ENCODE assay signal across 18 mouse cellular contexts in genomic region chr17:67918201-67918600, GRCm38 (mm10).
DNase-seq lines count a peak whose midpoint lies in the region; ATAC-seq lines count a peak whose summit lies in the region.
"Had no signal": no experiment of that assay in that cellular context is flagged by ENCODE, and none has a peak within 500 bp of the region (broad histone marks: within the 10 kb centered on the region; RNA-seq: fewer than 3 reads in every experiment).

No protein-coding gene starts in this region.

- no peaks in the 10 kb centered on the region for H3K4me1 ChIP-seq in forebrain, embryonic 16.5 days (replicated peaks; ENCODE audit: control insufficient read depth, insufficient read depth, low read length)
- H3K4me1 ChIP-seq: forebrain, embryonic 15.5 days; hindbrain, embryonic 12.5 days had no signal

- H3K9ac ChIP-seq in forebrain, embryonic 16.5 days (replicated peaks; ENCODE audit: low read depth, low read length), result no peak overlapping the region
- H3K9ac ChIP-seq: embryonic facial prominence, embryonic 12.5 days; forebrain, embryonic 15.5 days; heart, embryonic 13.5 days; hindbrain, embryonic 12.5 days had no signal

- no peaks in the 10 kb centered on the region for H3K27me3 ChIP-seq in forebrain, embryonic 16.5 days (replicated peaks; ENCODE audit: control insufficient read depth, insufficient read depth, low read length)
- H3K27me3 ChIP-seq: embryonic facial prominence, embryonic 12.5 days; forebrain, embryonic 15.5 days; heart, embryonic 13.5 days; hindbrain, embryonic 12.5 days had no signal

- no peak for ATAC-seq in forebrain, embryonic 16.5 days
- ATAC-seq: forebrain, embryonic 15.5 days; hindbrain, embryonic 16.5 days had no signal

- H3K4me3 ChIP-seq in forebrain, embryonic 16.5 days (replicated peaks; ENCODE audit: low read length), result no peak overlapping the region
- H3K4me3 ChIP-seq: embryonic facial prominence, embryonic 12.5 days; forebrain, embryonic 15.5 days; heart, embryonic 13.5 days; hindbrain, embryonic 12.5 days had no signal

- no peak overlapping the region for H3K27ac ChIP-seq in forebrain, embryonic 16.5 days (ENCODE audit: low read length)
- H3K27ac ChIP-seq: embryonic facial prominence, embryonic 12.5 days; forebrain, embryonic 15.5 days; heart, embryonic 13.5 days; hindbrain, embryonic 12.5 days had no signal

- H3K4me2 ChIP-seq in forebrain, embryonic 16.5 days (ENCODE audit: low read length), result no peak overlapping the region
- H3K4me2 ChIP-seq: embryonic facial prominence, embryonic 12.5 days; forebrain, embryonic 15.5 days; heart, embryonic 13.5 days; hindbrain, embryonic 12.5 days had no signal

- peak; percentile 70 for DNase-seq in brain, adult 2 months (ENCODE audit: low read depth, low spot score)
- DNase-seq in cerebellum, adult 11 months, result peak; percentile 27
- DNase-seq in cerebellum, adult 8-10 months, result peak; percentile 29
- peak; percentile 63 to 77 for DNase-seq in cerebellum, postnatal 25 days
- no peak for DNase-seq in kidney, postnatal 25 days
- no peak for DNase-seq in thymus, postnatal 10 days (ENCODE audit: low spot score in 2 of 2)
- DNase-seq: adrenal gland, adult 8-10 months; adrenal gland, postnatal 36 days; gastrocnemius, postnatal 14 days; heart, postnatal 36 days; kidney, adult 11 months; kidney, adult 9 months had no signal

- H3K36me3 ChIP-seq in forebrain, embryonic 16.5 days (ENCODE audit: control insufficient read depth, insufficient read depth), result no peaks in the 10 kb centered on the region
- H3K36me3 ChIP-seq: forebrain, embryonic 15.5 days; heart, embryonic 13.5 days; hindbrain, embryonic 12.5 days had no signal

- no peaks in the 10 kb centered on the region for H3K9me3 ChIP-seq in forebrain, embryonic 16.5 days (ENCODE audit: control insufficient read depth, low read length)
- H3K9me3 ChIP-seq: embryonic facial prominence, embryonic 12.5 days; forebrain, embryonic 15.5 days; hindbrain, embryonic 12.5 days had no signal

- WGBS in forebrain, embryonic 16.5 days, result over 99% methylated on average over 7 of the region's 7 CpGs

Comparison
In these comparisons a context has a peak if more than half of its experiments do, and no peak if none do; other contexts are left out.
1. DNase-seq: peak in brain, adult 2 months (single experiment), cerebellum, adult 11 months (single experiment), cerebellum, adult 8-10 months (single experiment) and cerebellum, postnatal 25 days (2 of 2); none in kidney, postnatal 25 days (0 of 2) and thymus, postnatal 10 days (0 of 2).